Mouse (Mus musculus) erythroblast, embryonic 14.5 days (primary cell): ENCODE measurements around the gene Gm2a.

ENCODE experiments used
- GATA1 ChIP-seq: IDR thresholded peaks from 2 replicates; pipeline ENCODE4 v1.6.1; 2012; ENCODE audit warnings: low read length, inconsistent platforms, mixed read lengths
- TAL1 ChIP-seq: IDR thresholded peaks from 3 replicates; pipeline ENCODE4 v1.6.1; 2012; ENCODE audit warnings: low read length, inconsistent platforms, mixed read lengths

GRCm38 (mm10) chr11:55069023-55069422, 28.9 kb upstream of the Gm2a start:
- TF ChIP-seq GATA1 (no peak), TAL1 (no peak)
